ENCODE assay signal across 27 mouse cellular contexts in the genomic region with DNA sequence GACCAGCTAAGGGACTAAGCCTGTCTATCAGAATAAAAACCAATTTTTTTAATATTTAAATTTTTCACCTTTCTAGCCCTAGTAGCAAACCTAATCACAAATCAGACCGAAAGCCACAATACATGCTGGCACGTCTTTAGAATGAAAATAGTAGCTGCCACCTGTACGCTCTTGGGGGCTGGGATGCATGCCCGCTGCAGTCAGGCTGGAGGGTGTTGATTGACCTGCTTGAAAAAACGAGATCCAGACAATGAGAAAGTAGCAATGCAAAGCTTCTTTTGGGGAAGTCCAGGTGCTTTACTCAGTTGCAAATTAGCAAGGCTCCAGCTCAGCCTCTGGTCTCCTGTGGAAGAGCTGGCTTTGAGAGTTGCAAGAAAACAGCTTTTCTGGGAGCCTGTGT. TPM values are rescaled to one million over a fixed set of nuclear protein-coding genes. Genes with fewer than 3 reads are reported as not detected.
"Had no signal": no experiment of that assay in that cellular context is flagged by ENCODE, and none has a peak within 500 bp of the region (broad histone marks: within the 10 kb centered on the region; RNA-seq: fewer than 3 reads in every experiment).

No protein-coding gene starts in this region.

- H3K36me3 ChIP-seq: limb, embryonic 13.5 days; liver, embryonic 12.5 days; liver, embryonic 15.5 days; lung, embryonic 15.5 days had no signal

- DNase-seq: kidney, postnatal 25 days; layer of hippocampus, postnatal 36 days; left cerebral cortex, postnatal 4 days; liver; lung, adult 18-20 months; lung, postnatal 10 days; lung, postnatal 36 days; midbrain, embryonic 14.5 days; thymus, adult 18-20 months; thymus, postnatal 36 days had no signal

- H3K4me3 ChIP-seq: left cerebral cortex, adult 2 months; limb, embryonic 13.5 days; liver, embryonic 12.5 days; liver, embryonic 15.5 days; lung, embryonic 15.5 days; megakaryocyte, embryonic 14.5 days had no signal

- H3K27me3 ChIP-seq: limb, embryonic 13.5 days; liver, embryonic 12.5 days; liver, embryonic 15.5 days; lung, embryonic 15.5 days; megakaryocyte, embryonic 14.5 days had no signal

- H3K4me1 ChIP-seq: limb, embryonic 13.5 days; liver, embryonic 15.5 days; lung, embryonic 15.5 days had no signal

- H3K27ac ChIP-seq: left cerebral cortex, adult 2 months; limb, embryonic 13.5 days; liver, embryonic 12.5 days; liver, embryonic 15.5 days; lung, embryonic 15.5 days; stomach, postnatal 0 days had no signal

- H3K9me3 ChIP-seq: liver, embryonic 12.5 days; liver, embryonic 15.5 days; lung, embryonic 15.5 days had no signal

- ATAC-seq: intestine, embryonic 16.5 days; liver, embryonic 12.5 days had no signal

- H3K4me2 ChIP-seq: limb, embryonic 13.5 days; liver, embryonic 12.5 days; liver, embryonic 15.5 days; lung, embryonic 15.5 days; midbrain, embryonic 11.5 days had no signal

- H3K9ac ChIP-seq: limb, embryonic 13.5 days; liver, embryonic 12.5 days; liver, embryonic 15.5 days; lung, embryonic 15.5 days had no signal

RNA-seq across cellular contexts. Expression of gene Aoc1, which starts 24.3 kb away (rescaled TPM):
- total RNA-seq: layer of hippocampus, adult 8-10 months; layer of hippocampus, postnatal 10 days; layer of hippocampus, postnatal 36 days; left cerebral cortex, adult 2 months; left cerebral cortex, postnatal 14 days; left cerebral cortex, postnatal 4 days; midbrain, postnatal 0 days had no signal
- polyA plus RNA-seq: limb, embryonic 13.5 days; liver, embryonic 12.5 days; liver, embryonic 15.5 days; midbrain, embryonic 11.5 days; midbrain, embryonic 14.5 days; neural tube, embryonic 11.5 days; neural tube, embryonic 14.5 days; stomach, embryonic 14.5 days; stomach, postnatal 0 days had no signal

RNA-seq across cellular contexts. Expression of gene 1600015I10Rik, which starts 32.7 kb away (rescaled TPM):
- total RNA-seq: layer of hippocampus, adult 8-10 months; layer of hippocampus, postnatal 10 days; layer of hippocampus, postnatal 36 days; left cerebral cortex, adult 2 months; left cerebral cortex, postnatal 14 days; left cerebral cortex, postnatal 4 days; midbrain, postnatal 0 days had no signal
- polyA plus RNA-seq: intestine, embryonic 16.5 days; limb, embryonic 13.5 days; liver, embryonic 12.5 days; liver, embryonic 15.5 days; lung, embryonic 15.5 days; midbrain, embryonic 11.5 days; midbrain, embryonic 14.5 days; midbrain, postnatal 0 days; neural tube, embryonic 11.5 days; neural tube, embryonic 14.5 days; stomach, embryonic 14.5 days; stomach, postnatal 0 days; urinary bladder, adult 2 months had no signal
